ENCODE assay signal across 1 mouse cellular context in the genomic region with DNA sequence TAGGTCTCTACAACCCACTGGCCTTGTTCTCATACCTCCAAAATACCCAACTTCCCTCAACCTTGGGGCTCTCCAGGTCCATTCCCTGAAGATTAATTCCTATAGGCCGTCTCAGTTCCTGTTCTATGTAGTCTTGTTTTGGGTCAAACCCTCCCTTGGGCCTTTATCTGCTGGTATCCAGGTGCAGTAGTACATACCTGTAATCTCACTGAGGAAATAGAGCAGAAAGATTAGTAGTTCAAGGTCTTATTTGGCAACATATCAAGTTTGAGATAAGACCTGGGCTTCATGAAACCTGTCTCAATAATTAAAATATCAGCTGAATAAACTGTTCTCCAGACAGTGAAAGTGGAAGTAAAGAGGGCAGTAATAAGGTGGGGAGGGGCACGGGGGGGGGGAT.
TF ChIP-seq lines count a peak whose summit lies in the region.

No protein-coding gene starts in this region.

TF ChIP-seq in MEL, 35 proteins besides CTCF, POLR2A, EP300 and RAD21 (continued from another document):
- TF ChIP-seq ETS1 (IDR thresholded peaks at IDR 0.05; ENCODE audit: low read depth, low read length) (no peak), TCF12 (IDR thresholded peaks at IDR 0.05; ENCODE audit: low read depth, low read length) (peak; percentile 34; the same call in 1 of the 2 replicates), GATA1 (IDR thresholded peaks at IDR 0.05; ENCODE audit: low read depth, low read length) (peak; percentile 54), BHLHE40 (IDR thresholded peaks at IDR 0.05; ENCODE audit: borderline replicate concordance, low read depth, low read length) (no peak)
TF ChIP-seq in MEL: peak in this region for 2.
